Mouse (Mus musculus): ENCODE measurements around the gene Rnf216. TPM values are rescaled to one million over a fixed set of nuclear protein-coding genes. Genes with fewer than 3 reads are reported as not detected.
A peak's percentile ranks its signal among the peaks of the same experiment; 100 is the strongest.

Rnf216 gene
- polyA plus RNA-seq, 1 experiment from 2014 or later: 36.5 TPM

DNA sequence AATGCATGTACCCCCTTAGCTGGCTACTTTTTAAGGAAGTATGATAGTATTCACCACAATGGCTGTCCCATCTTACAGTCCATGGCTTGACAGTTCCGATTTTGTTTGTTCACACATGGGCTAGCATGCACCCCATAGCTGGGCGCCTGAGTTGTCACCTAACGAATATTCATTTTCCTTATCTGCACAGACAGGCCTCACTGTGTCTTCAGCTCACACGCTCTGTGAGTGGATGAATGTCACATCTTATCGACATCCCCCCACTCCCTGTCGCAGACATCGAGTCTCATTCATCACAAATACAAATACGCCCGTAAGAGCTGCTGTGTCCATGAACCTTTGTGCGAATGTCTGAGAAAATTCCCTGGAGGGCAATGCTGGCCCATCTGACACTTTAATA, 128.5 kb downstream of the Rnf216 start:
- WGBS: 89% methylated on average over 10 of the region's 10 CpGs
- Histone ChIP-seq H3K4me3 (replicated peaks; ENCODE audit: low read length) (no peak overlapping the region), H3K4me1 (replicated peaks; ENCODE audit: control insufficient read depth, insufficient read depth, low read length) (no peaks in the 10 kb centered on the region), H3K9me3 (ENCODE audit: control insufficient read depth, low read length) (no peaks in the 10 kb centered on the region), H3K4me2 (ENCODE audit: low read length) (no peak overlapping the region), H3K27ac (ENCODE audit: low read length) (no peak overlapping the region), H3K27me3 (replicated peaks; ENCODE audit: control insufficient read depth, insufficient read depth, low read length) (no peaks in the 10 kb centered on the region), H3K9ac (replicated peaks; ENCODE audit: low read depth, low read length) (no peak overlapping the region), H3K36me3 (ENCODE audit: control insufficient read depth, insufficient read depth) (no peaks in the 10 kb centered on the region)
- no peak for ATAC-seq

DNA sequence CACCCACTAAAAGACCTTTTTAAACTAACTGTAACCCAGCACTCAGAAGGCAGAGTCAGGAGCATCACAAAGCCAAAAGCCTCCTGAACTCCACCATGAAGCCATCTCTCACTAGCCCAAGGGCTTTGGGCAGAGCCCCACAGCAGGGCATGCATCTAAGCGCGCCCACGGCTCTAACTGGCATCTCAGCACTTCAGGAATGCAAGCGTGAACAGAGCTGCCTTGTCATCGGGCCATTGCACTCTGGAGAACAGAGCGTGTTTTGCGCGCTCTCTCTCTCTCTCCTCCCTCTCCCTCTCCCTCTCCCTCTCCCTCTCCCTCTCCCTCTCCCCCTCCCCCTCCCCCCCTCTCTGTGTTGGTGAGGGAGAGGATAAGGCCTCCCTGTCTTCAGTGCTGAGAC, 129.6 kb downstream of the Rnf216 start:
- Histone ChIP-seq H3K4me2 (ENCODE audit: low read length) (no peak overlapping the region), H3K27ac (ENCODE audit: low read length) (no peak overlapping the region), H3K9ac (replicated peaks; ENCODE audit: low read depth, low read length) (no peak overlapping the region), H3K36me3 (ENCODE audit: control insufficient read depth, insufficient read depth) (no peaks in the 10 kb centered on the region), H3K4me1 (replicated peaks; ENCODE audit: control insufficient read depth, insufficient read depth, low read length) (no peaks in the 10 kb centered on the region), H3K9me3 (ENCODE audit: control insufficient read depth, low read length) (no peaks in the 10 kb centered on the region), H3K4me3 (replicated peaks; ENCODE audit: low read length) (no peak overlapping the region), H3K27me3 (replicated peaks; ENCODE audit: control insufficient read depth, insufficient read depth, low read length) (no peaks in the 10 kb centered on the region)
- ATAC-seq: no peak
- 77% methylated on average over 8 of the region's 8 CpGs for WGBS

DNA sequence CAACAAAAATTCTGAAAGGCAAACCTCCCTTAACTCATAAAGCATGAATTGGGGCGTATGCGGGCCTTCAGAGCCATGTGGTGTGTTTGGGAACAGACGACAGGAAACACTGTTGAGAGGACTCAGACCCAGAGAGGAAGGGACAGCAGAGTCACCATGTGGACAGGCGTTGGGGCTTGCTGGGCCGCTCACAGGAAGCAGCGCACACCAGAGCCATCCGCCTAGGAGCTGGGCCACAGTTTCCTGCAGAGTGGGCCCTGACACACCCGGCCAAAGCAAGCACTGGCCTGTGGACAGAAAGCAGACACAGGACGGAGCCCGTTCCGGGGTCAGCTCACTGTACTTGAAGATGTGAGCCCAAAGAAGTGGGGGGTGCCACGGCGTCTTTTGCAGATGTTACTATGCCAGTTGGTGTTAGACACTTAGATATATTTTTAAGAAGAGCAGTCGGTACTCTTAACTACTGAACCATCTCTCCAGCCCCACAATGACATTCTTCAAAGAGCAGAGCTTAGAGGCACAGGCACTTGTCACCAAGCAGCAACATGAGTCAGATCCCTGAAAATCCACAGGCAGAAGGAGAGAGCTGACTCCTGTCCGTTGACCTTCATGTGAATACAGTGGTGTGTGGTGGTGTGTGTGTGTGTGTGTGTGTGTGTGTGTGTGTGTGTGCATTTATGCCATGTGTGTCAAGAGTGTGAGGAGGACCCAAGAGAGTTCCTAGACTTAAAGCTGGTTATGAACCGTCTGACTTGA, 130.6 kb downstream of the Rnf216 start:
- no peak overlapping the region for H3K4me3 ChIP-seq (replicated peaks; ENCODE audit: low read length)
- no peaks in the 10 kb centered on the region for H3K4me1 ChIP-seq (replicated peaks; ENCODE audit: control insufficient read depth, insufficient read depth, low read length)
- no peak overlapping the region for H3K9ac ChIP-seq (replicated peaks; ENCODE audit: low read depth, low read length)
- no peak overlapping the region for H3K4me2 ChIP-seq (ENCODE audit: low read length)
- H3K27me3 ChIP-seq (replicated peaks; ENCODE audit: control insufficient read depth, insufficient read depth, low read length): no peaks in the 10 kb centered on the region
- no peaks in the 10 kb centered on the region for H3K36me3 ChIP-seq (ENCODE audit: control insufficient read depth, insufficient read depth)
- no peaks in the 10 kb centered on the region for H3K9me3 ChIP-seq (ENCODE audit: control insufficient read depth, low read length)
- WGBS: 85% methylated on average over 16 of the region's 16 CpGs
- H3K27ac ChIP-seq (ENCODE audit: low read length): no peak overlapping the region
- no peak for ATAC-seq

DNA sequence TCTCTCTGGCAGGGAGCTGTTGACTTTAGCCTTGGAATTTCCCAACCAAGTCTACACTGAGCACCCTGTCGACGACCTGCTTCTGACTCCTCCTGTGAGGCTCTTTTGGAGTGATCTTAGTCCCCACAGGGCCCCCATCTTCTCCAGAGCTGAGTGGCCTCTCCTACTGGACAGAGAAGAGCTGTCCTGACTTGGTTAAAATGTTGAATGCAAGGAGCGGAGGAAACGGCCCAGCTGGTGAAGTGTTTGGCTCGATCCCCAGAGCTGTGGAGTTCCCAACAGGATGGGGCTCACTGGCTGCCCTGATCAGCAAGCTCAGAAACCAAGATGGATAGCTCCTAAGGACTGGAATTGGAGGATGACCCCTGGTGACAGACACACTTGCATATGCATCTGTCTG, 136.3 kb downstream of the Rnf216 start:
- 46% methylated on average over 5 of the region's 5 CpGs for WGBS
- no peak overlapping the region for H3K4me2 ChIP-seq (ENCODE audit: low read length)
- H3K4me1 ChIP-seq (replicated peaks; ENCODE audit: control insufficient read depth, insufficient read depth, low read length): peaks cover 16% of the 10 kb centered on the region
- H3K9me3 ChIP-seq (ENCODE audit: control insufficient read depth, low read length): no peaks in the 10 kb centered on the region
- no peak overlapping the region for H3K4me3 ChIP-seq (replicated peaks; ENCODE audit: low read length)
- no peak overlapping the region for H3K27ac ChIP-seq (ENCODE audit: low read length)
- ATAC-seq: no peak
- no peak overlapping the region for H3K9ac ChIP-seq (replicated peaks; ENCODE audit: low read depth, low read length)
- peaks cover 12% of the 10 kb centered on the region for H3K36me3 ChIP-seq (ENCODE audit: control insufficient read depth, insufficient read depth)
- no peaks in the 10 kb centered on the region for H3K27me3 ChIP-seq (replicated peaks; ENCODE audit: control insufficient read depth, insufficient read depth, low read length)

DNA sequence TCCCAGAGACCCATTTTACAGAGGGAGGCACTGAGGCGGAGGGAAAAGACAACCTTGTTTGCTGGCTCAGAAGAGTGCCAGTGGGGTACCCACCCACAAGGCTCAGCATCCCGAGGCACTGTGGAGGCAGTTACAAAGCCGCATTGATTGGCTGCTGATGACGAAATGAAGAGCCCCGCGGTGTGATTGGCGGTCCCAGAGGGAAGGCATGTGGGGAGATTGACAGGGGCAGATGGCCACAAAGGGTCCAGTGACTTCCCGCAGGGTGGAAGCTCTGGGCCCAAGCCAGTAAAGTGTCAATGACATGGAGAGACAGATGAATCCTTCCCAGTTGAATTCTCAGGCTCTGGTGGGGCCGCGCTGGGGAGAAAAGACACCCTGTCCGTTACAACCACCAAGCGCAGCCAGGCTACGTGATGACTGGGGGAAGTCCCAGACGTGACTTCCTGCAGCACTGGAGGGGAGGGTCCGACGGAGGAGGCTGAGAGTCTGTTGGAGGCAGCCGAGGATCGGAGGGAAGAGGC, 138.1 kb downstream of the Rnf216 start:
- Histone ChIP-seq H3K4me1 (replicated peaks; ENCODE audit: control insufficient read depth, insufficient read depth, low read length) (peaks cover 16% of the 10 kb centered on the region), H3K4me2 (ENCODE audit: low read length) (peak overlapping the region; percentile 12), H3K27ac (ENCODE audit: low read length) (peak overlapping the region; percentile 58), H3K9ac (replicated peaks; ENCODE audit: low read depth, low read length) (peak overlapping the region; percentile 5), H3K4me3 (replicated peaks; ENCODE audit: low read length) (peak overlapping the region; percentile 3), H3K36me3 (ENCODE audit: control insufficient read depth, insufficient read depth) (peaks cover 30% of the 10 kb centered on the region), H3K27me3 (replicated peaks; ENCODE audit: control insufficient read depth, insufficient read depth, low read length) (no peaks in the 10 kb centered on the region), H3K9me3 (ENCODE audit: control insufficient read depth, low read length) (no peaks in the 10 kb centered on the region)
- WGBS: 4% methylated on average over 18 of the region's 18 CpGs
- peak; percentile 92 for ATAC-seq

DNA sequence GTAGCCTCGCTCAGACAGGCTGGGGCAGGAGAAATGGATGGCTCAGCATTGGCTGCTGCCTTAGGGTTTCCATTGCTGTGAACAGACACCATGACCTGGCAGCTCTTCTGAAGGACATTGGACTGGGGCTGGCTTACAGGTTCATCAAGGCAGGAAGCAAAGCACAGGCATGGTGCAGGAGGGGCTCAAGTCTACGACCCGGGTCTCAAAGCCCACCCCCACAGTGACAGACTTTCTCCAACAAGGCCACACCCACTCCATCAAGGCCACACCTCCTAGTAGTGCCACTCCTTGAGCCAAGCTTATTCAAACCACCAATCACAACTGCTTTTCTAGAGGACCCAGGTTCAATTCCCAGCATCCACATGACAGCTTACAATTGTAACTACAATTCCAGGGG, 138.8 kb downstream of the Rnf216 start:
- Histone ChIP-seq H3K4me1 (replicated peaks; ENCODE audit: control insufficient read depth, insufficient read depth, low read length) (peaks cover 16% of the 10 kb centered on the region), H3K27me3 (replicated peaks; ENCODE audit: control insufficient read depth, insufficient read depth, low read length) (no peaks in the 10 kb centered on the region), H3K36me3 (ENCODE audit: control insufficient read depth, insufficient read depth) (peaks cover 33% of the 10 kb centered on the region), H3K4me3 (replicated peaks; ENCODE audit: low read length) (no peak overlapping the region), H3K9me3 (ENCODE audit: control insufficient read depth, low read length) (no peaks in the 10 kb centered on the region), H3K4me2 (ENCODE audit: low read length) (no peak overlapping the region), H3K27ac (ENCODE audit: low read length) (no peak overlapping the region; the same call in 1 of the 2 replicates), H3K9ac (replicated peaks; ENCODE audit: low read depth, low read length) (no peak overlapping the region)
- no peak for ATAC-seq
- 60% methylated on average over 3 of the region's 3 CpGs for WGBS

DNA sequence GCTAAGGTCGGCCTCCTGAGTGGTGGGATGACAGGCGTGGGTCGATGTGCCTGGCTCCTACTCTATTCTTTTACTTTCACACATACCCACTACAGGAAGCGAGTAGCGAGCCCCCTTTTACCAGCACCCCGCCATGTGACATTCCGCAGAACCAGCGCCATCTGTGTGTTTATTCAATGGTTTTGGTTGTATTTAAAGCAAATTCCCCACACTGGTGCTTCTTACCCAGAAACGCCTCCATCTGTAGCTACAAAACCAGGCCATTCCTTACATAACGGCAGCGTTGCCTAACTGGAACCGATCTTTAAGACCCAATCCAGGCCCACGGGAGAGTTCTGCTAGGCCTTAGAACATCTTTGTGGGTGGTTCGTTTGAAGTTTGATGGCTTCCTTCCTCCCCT, 144.4 kb downstream of the Rnf216 start:
- no peak for ATAC-seq

DNA sequence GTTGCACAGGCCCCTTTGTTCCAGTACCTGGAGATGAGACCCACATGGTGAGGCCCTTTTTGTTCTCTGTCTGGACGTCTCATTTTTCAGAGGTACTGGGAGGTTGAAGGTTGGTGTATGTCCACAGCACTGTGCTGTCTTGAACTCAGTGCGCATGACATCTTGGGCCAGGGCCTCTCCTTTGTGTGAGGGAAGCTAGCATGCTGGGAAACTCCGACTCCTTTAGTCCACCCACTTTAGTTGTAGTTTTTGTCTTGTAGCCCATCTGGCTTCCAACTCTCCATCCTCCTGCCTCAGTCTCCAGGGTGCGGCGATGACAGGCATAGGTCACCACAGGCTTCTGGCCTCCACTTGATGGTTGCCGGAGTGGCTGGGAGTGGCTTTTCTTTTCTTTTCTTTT, 148.1 kb downstream of the Rnf216 start:
- Histone ChIP-seq H3K9me3 (ENCODE audit: control insufficient read depth, low read length) (no peaks in the 10 kb centered on the region), H3K4me2 (ENCODE audit: low read length) (peak overlapping the region; percentile 83), H3K27me3 (replicated peaks; ENCODE audit: control insufficient read depth, insufficient read depth, low read length) (no peaks in the 10 kb centered on the region), H3K9ac (replicated peaks; ENCODE audit: low read depth, low read length) (peak overlapping the region; percentile 99), H3K27ac (ENCODE audit: low read length) (peak overlapping the region; percentile 33; the same call in 1 of the 2 replicates), H3K4me1 (replicated peaks; ENCODE audit: control insufficient read depth, insufficient read depth, low read length) (peaks cover 52% of the 10 kb centered on the region), H3K36me3 (ENCODE audit: control insufficient read depth, insufficient read depth) (peaks cover 6% of the 10 kb centered on the region), H3K4me3 (replicated peaks; ENCODE audit: low read length) (peak overlapping the region; percentile 98)
- ATAC-seq: no peak
- WGBS: 51% methylated on average over 6 of the region's 6 CpGs

More for the DNA sequence above, 144.4 kb downstream of the Rnf216 start:
- Histone ChIP-seq H3K27me3 (replicated peaks; ENCODE audit: control insufficient read depth, insufficient read depth, low read length) (no peaks in the 10 kb centered on the region), H3K27ac (ENCODE audit: low read length) (peak overlapping the region; percentile 41), H3K9me3 (ENCODE audit: control insufficient read depth, low read length) (no peaks in the 10 kb centered on the region), H3K4me1 (replicated peaks; ENCODE audit: control insufficient read depth, insufficient read depth, low read length) (peaks cover 45% of the 10 kb centered on the region), H3K9ac (replicated peaks; ENCODE audit: low read depth, low read length) (no peak overlapping the region), H3K36me3 (ENCODE audit: control insufficient read depth, insufficient read depth) (peaks cover 36% of the 10 kb centered on the region), H3K4me3 (replicated peaks; ENCODE audit: low read length) (no peak overlapping the region), H3K4me2 (ENCODE audit: low read length) (no peak overlapping the region)
- 64% methylated on average over 14 of the region's 14 CpGs for WGBS

DNA sequence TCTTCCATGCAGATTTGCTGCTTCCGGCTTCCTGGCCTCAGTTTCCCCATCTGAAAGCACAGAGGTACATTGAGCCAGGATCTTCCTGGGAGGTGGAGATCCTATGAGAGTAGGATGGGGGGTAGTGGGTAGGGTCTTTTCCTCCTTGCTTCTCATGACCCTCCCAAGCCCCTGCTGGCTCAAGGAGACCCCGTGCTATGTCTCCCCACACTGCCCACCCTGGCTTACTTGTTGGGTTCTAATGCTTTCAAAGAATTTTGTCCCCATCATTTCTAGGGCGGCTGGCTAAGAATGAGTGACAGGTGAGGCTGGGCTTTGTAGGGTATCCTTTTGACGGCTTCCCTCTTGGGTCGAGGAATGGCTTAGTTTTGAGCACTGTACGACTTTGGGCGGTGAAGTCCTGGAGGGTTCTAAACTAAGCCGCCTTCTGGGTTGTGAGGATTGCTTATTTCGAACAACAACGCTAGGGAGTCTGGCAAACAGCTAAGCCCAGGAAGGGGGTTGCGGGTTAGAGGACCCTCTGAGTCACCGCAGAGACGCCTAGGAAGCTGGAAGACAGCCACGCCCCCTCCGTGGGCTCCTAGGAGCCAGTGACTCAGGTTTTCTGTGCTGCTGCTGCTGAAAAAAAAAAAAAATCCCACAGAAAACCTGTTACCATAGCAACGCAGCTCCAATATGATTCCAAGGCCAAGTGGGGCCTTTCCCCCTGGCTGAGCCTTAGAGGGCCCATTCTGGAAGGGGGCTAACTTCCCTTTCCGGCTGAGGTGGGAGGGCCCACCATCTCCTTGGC, 148.9 kb downstream of the Rnf216 start:
- H3K9me3 ChIP-seq (ENCODE audit: control insufficient read depth, low read length): no peaks in the 10 kb centered on the region
- no peaks in the 10 kb centered on the region for H3K27me3 ChIP-seq (replicated peaks; ENCODE audit: control insufficient read depth, insufficient read depth, low read length)
- H3K9ac ChIP-seq (replicated peaks; ENCODE audit: low read depth, low read length): peak overlapping the region; percentile 99
- peak overlapping the region; percentile 98 for H3K27ac ChIP-seq (ENCODE audit: low read length)
- WGBS: 12% methylated on average over 17 of the region's 17 CpGs
- H3K4me2 ChIP-seq (ENCODE audit: low read length): peak overlapping the region; percentile 83
- H3K4me3 ChIP-seq (replicated peaks; ENCODE audit: low read length): peak overlapping the region; percentile 98
- peaks cover 53% of the 10 kb centered on the region for H3K4me1 ChIP-seq (replicated peaks; ENCODE audit: control insufficient read depth, insufficient read depth, low read length)
- ATAC-seq: no peak
- peaks cover 3% of the 10 kb centered on the region; the same call in 1 of the 2 replicates for H3K36me3 ChIP-seq (ENCODE audit: control insufficient read depth, insufficient read depth)
